Mouse (Mus musculus) spleen, embryonic (tissue): ENCODE measurements at regions not wholly inside any gene's neighbourhood (a gene's known extent, or its start where the extent isn't known, plus 50 kb on each side); places are given as distances from the start of the nearest gene placed in this dataset.

Source experiments
- CTCF ChIA-PET: fragments of 350-600 bp; sonication (Branson Sonifier 250); formaldehyde crosslinking; loops from one replicate; lab custom pipeline; 2022; lab: Charles Lee

GRCm38 (mm10) chr17:45341573-45341972 is 92.0 kb downstream of the Cdc5l start:
- CTCF ChIA-PET = no interaction called here

DNA sequence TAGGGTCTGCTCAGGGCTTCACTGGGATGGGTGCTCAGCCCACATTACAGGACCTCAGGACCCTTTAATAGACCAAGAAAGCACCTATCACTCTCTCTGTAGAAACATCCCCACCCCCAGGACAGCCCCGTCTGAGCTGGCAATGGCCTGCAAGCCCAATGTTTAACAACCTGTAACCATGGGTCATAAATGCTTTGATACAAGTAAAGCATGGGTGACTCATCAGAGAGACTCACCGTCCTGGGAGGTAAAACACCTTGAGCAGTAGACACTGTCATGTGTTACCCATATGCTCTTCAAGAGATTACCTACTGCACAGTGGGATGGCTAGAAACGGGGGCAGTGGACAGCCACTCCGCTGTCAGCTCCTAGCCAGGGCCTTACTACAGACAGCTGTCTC is 92.7 kb downstream of the Cdc5l start:
- CTCF ChIA-PET = no interaction called here

- CTCF ChIA-PET = no interaction called here
Observed at GRCm38 (mm10) chr17:45339226-45339625, 94.3 kb downstream of the Cdc5l start.

DNA sequence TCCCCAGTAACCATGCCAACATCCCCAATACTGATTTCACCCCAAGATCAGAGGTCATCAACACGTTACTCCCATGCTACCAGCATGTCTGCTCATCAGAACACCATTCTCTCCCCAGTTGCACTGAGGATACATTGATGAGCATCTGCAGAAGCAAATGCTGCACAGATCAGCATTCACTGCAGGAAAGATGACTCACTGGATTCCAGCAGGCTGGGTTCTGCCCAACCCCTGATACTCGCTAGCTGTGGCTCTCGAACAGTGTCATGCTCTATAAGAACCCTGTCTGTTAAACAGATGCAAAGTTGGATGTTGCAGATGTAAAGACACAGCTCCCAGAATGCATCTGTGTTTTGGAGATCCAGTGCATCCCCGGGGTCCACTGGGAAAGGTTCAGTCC is 95.5 kb downstream of the Cdc5l start:
- CTCF ChIA-PET = no interaction called here

DNA sequence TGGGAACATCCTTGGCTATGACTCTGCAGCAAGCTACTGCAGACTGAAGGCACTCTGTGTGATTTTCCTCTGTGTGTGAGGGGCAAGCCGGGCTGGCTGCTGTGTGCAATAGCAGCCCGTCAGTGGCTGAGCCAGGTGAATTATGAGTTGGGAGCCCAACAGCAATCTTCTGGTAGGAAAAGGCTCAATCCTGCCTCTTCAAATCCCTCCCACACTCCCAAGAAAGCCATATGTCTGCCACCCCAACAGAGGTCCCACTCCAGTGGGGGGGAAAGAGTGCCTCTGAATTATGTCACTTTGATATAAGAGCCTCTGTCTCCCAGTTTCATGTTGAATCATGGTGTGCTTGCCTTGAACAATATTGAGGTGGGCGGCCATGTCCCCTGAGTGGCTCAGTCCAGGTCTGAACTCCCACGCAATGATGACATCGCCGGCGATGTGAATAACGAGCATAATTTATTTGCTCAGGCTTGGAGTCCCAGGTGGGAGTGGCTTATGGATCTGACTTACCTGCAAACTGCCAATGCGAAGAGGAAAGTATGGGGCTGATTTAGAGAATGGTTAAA is 97.9 kb downstream of the Cdc5l start:
- CTCF ChIA-PET = no interaction called here

DNA sequence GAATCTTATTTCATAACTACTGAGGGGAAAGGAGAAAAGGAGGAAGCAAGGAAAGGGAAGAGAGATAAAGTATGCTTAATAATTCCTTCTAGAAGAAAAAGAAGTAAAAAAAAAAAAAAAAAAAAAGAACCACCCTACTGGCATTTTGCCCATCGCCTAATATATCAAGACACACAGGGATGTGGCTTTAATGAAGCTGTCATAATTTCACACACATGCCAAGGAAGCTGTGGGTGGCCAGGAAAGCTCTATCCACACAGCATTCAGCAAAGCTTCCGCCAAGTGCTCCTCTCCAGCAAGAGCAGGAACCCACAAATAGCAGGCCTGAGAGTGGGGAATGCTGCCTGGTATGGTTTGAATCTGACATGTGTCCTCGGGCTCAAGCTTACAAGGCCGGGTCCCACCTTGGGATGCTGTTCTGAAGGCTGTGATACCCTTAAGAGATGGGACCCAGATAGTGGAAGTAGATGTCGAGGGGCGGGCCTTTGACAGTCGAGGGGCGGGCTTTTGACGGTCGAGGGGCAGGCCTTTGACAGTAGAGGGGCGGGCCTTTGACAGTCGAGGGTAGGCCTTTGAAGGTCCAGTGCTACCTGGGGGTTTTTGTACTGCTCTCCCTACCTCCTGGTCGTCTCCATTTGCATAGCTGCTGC is 98.7 kb downstream of the Cdc5l start:
- CTCF ChIA-PET = no interaction called here

DNA sequence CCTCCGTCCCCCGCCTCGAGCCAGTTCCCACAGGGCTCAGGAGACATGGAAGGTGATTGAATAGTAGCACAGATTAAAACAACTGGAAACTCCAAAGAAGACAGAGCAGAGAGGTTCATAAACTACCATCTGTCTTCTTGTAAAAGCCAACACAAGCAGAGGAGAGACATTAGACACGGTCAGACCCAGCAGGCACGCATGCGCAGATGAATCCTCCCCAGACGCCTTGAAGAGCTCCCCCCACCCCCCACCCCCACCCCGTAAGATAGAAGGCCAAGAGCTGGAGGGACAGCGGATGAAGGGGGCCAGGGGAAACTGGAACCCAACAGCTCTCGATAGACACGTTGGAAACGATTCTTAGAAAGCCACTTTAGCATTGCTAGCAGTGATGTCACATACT is 101.2 kb downstream of the Cdc5l start:
- CTCF ChIA-PET = no interaction called here

DNA sequence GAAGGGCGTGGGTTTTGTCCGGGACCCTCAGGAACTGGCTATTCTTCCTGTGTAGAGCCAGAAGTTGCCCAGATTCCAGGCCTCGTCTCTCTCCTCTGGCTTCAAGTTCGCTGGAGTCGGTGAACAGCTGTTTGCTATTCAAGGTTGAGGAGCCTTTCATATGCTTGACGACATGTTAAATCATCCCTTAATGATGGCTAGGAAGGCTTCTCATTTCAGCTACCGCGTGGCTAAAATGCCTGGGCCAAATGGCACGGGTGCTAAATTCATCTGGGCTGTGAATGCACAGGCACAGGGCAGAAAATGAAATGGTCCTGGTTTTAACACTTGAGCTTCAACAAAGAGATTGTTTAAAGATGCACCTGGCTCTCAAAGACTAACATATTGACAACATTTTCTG is 104.3 kb downstream of the Cdc5l start:
- CTCF ChIA-PET = no interaction called here

DNA sequence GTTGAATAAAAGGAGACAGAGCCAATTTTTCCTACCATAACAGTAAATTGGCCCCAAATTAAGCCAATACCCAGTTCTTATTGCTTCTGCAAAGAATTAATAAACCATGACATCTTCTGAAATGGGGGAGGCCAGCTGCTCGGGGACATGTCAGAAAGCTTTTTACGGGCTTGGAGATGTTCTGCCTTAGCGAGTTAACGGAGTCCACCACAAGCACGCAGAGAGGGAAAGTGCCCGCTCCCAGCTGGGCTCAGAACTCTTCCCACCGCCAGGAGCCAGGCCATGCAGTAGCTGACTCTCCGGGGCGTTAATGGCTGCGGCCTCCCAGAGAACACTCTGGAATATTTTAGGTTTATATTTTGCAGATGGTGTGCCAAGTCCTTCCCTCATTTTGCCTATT is 106.8 kb downstream of the Cdc5l start:
- CTCF ChIA-PET = no interaction called here

GRCm38 (mm10) chr17:45326173-45326572 is 107.4 kb downstream of the Cdc5l start:
- CTCF ChIA-PET = no interaction called here

DNA sequence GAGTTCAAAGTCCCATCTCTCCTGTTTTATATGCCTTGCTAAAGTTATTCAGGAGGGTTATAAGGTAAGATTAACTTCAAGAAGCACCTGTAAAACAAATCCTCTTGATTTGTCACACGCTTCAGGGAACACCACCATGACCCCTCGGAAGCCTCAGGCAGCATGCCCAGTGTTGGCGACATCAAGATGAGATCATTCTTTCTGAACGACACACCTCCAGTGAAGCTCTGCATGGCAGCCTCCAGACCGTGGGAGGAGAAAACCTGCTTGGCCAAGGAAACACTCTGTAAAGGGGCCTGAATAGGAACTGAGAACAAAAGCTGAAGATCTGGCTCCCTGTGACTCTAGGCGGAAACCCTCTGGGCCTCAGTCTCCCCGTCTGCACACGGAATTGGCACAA is 110.7 kb downstream of the Cdc5l start:
- CTCF ChIA-PET = no interaction called here

DNA sequence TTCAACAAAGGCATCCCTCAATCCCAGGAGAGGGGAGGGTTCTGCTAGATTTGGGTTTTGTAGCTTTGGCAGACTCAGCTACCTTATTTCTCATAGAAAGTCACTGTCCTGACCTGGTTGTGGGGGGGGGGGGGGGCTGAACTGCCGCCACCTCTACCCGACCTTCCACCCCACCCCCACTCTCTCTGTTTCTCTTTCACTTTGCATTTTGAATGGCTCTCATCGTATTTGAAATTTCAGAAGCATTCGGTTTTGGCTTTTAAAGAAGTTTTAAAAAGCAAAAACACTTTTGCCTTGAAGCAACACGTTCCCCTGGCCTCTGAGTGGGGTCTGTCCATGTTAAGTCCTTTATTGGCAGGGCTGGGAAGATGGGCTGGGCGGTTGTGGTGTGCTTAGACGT is 113.5 kb downstream of the Cdc5l start:
- CTCF ChIA-PET = no interaction called here

DNA sequence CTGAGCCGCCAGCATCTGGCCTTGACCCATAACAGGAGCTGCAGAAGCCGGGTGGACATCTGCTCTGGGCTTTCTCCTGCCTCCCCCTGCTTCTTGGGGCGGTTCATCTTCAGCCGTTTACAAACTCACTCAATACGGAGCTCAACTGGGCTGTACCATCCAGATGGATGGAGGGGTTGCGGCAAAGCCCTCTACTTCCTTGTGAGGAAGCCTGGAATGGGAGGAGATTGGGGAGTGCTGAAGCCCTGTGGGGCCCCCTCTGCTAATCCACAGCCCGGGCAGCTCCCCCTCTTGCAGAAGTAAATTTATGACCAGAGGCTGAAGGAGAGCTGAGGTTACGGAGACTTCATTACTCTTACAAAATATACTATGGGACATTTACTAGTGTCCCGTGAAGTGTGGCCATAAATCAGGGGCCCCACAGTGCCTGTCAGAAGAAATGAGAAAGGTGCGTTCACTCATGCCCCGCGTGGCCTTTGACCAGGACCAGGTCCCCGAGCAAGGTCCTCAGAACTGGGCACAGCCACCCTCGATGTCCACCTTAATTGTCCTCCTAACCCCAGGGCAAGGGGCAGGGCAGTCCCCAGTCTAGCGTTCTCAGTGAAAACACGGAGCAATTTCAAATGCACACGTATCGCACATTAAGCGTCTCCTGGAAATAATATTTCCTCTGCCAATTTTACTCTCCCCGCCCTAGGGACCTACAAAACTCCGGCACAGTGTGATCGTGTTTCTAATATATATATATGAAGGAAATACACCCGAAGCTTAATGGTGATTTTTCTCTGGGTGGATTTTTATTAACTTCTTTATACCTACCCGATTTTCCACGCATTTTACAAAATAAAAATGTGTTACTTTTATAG is 115.1 kb downstream of the Cdc5l start:
- CTCF ChIA-PET = interaction anchor here (0.7 kb wide), 1 partner anchor 123 kb away, joined by 3 read pairs; no protein-coding TSS in a partner anchor

- CTCF ChIA-PET = no interaction called here
Observed at GRCm38 (mm10) chr17:45312510-45313266, 120.8 kb downstream of the Cdc5l start.

GRCm38 (mm10) chr17:45306506-45306905 is 127.0 kb downstream of the Cdc5l start:
- CTCF ChIA-PET = no interaction called here

GRCm38 (mm10) chr17:45303183-45303582 is 130.4 kb downstream of the Cdc5l start:
- CTCF ChIA-PET = no interaction called here

DNA sequence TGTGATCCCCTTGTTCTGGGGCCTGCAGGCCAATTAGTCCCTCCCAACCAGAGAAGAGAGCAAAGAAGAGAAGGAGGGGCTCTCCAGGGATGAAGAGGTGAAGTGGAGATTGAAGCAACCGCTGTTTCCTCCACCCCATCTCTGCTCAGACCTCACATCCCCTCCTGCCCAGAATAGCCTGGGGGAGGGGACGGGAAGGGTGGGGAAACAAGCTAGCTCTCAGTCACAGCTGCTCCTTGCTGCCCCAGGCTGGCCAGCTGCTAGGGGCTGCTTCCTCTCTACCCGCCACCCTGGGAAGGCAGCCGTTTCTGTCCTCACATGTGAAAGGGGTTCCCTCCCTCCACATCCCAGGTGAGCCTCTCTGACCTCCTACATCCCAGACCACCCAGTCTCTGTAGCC is 135.2 kb downstream of the Cdc5l start:
- CTCF ChIA-PET = no interaction called here

GRCm38 (mm10) chr17:45297860-45298259 is 135.7 kb downstream of the Cdc5l start:
- CTCF ChIA-PET = no interaction called here

DNA sequence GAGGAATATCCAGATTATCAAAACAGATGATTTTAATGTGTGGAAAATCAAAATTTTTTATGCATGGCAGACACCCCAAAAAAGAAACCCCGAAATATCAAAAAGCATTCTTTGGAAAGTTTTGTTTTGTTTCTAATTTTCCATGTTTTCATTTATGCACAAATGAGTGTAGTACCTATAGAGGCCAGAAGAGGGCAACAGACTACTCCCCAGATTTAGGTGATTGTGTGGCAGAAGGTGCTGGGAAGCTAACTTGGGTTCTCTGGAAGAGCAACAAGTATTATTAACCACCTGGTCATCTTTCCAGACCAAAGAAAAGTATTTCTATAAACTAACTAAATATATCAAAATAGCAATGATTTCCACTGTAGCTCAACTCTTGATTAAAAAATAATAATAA is 137.2 kb downstream of the Cdc5l start:
- CTCF ChIA-PET = interaction anchor here (0.9 kb wide), 1 partner anchor 77 kb away, joined by 4 read pairs; no protein-coding TSS in a partner anchor

GRCm38 (mm10) chr17:45294886-45295285 is 138.7 kb downstream of the Cdc5l start:
- CTCF ChIA-PET = interaction anchor here (0.6 kb wide), 1 partner anchor 10 kb away, joined by 4 read pairs; no protein-coding TSS in a partner anchor

GRCm38 (mm10) chr17:45294256-45294865 is 139.2 kb downstream of the Cdc5l start:
- CTCF ChIA-PET = interaction anchor here (0.6 kb wide), 1 partner anchor 9 kb away, joined by 4 read pairs; no protein-coding TSS in a partner anchor
